Mouse (Mus musculus) forebrain, embryonic 16.5 days (tissue): ENCODE measurements around the gene Slc10a7. TPM values are rescaled to one million over a fixed set of nuclear protein-coding genes. Genes with fewer than 3 reads are reported as not detected.
A peak's percentile ranks its signal among the peaks of the same experiment; 100 is the strongest.

Experiments used
- ATAC-seq: fragments of 200-750 bp; cut with Nextera tagmentation; 2 replicates; pipeline ENCODE4 v1.8.0; 2017; ENCODE audit warnings: mild to moderate bottlenecking, moderate library complexity
- H3K27ac ChIP-seq: fragments of 300-500 bp; sonication (generic); 2 replicates; pipeline ENCODE4 v1.5.1; 2014; ENCODE audit warnings: low read length, control low read depth
- H3K27me3 ChIP-seq: fragments of 300-500 bp; sonication (generic); replicated peaks from 2 replicates; pipeline ENCODE4 v1.6.1; 2014; ENCODE audit warnings: low read length; ENCODE audit not compliant: control insufficient read depth, insufficient read depth
- H3K36me3 ChIP-seq: fragments of 300-500 bp; sonication (generic); 2 replicates; pipeline ENCODE4 v1.6.1; 2014; ENCODE audit not compliant: control insufficient read depth, insufficient read depth
- H3K4me1 ChIP-seq: fragments of 300-500 bp; sonication (generic); replicated peaks from 2 replicates; pipeline ENCODE4 v1.6.1; 2014; ENCODE audit warnings: low read length; ENCODE audit not compliant: control insufficient read depth, insufficient read depth
- H3K4me2 ChIP-seq: fragments of 300-500 bp; sonication (generic); 2 replicates; pipeline ENCODE4 v1.6.1; 2014; ENCODE audit warnings: mild to moderate bottlenecking, low read length, control low read depth
- H3K4me3 ChIP-seq: fragments of 300-500 bp; sonication (generic); replicated peaks from 2 replicates; pipeline ENCODE4 v1.5.1; 2014; ENCODE audit warnings: mild to moderate bottlenecking, low read length, control low read depth
- H3K9ac ChIP-seq: fragments of 300-500 bp; sonication (generic); replicated peaks from 2 replicates; pipeline ENCODE4 v1.6.1; 2014; ENCODE audit warnings: low read depth, low read length, control low read depth
- H3K9me3 ChIP-seq: fragments of 300-500 bp; sonication (generic); 2 replicates; pipeline ENCODE4 v1.6.1; 2016; ENCODE audit warnings: low read length; ENCODE audit not compliant: control insufficient read depth
- WGBS: fragments of 180-500 bp; shearing (Covaris S2); extraction: QIAGEN DNeasy Blood & Tissue Kit; methylation state at CpG from one replicate; pipeline ENCODE4 v1.1.7; 2014; 5-methylcytosine and 5-hydroxymethylcytosine counted together
- polyA plus RNA-seq: library from polyadenylated mRNA; unstranded; fragments of >200 nt; fragmentation: Nextera tagmentation; extraction: Ambion mirVana; gene quantifications from 2 replicates; pipeline ENCODE4 v1.2.1, GENCODE M21; 2015

Slc10a7 gene
- polyA plus RNA-seq, 1 experiment from 2014 or later, result 9.9 TPM

DNA sequence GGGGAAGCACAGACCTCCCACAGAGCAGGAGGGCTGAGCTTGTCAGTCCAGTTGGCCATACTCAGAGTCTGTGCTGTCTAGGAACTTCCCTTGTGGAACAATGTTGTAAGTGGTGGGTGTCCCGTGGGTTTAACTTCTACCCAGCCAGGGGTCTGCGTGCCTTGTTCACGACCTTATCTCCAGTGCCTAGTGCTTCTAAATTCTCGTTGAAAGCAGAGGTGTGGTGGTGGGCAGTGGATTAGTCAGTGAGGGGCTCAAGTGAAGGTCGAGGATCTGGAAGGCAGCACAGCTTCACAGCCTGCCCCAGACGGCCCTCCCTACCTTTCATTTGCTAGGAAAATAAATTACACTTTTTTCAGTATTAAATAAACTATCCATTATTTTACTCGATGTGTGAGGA is 161.1 kb downstream of the Slc10a7 start:
- no peak overlapping the region for H3K9ac ChIP-seq
- ATAC-seq, result no peak
- no peaks in the 10 kb centered on the region for H3K36me3 ChIP-seq
- H3K9me3 ChIP-seq, result no peaks in the 10 kb centered on the region
- H3K27ac ChIP-seq, result no peak overlapping the region
- no peak overlapping the region for H3K4me3 ChIP-seq
- no peak overlapping the region for H3K4me2 ChIP-seq
- no peaks in the 10 kb centered on the region for H3K27me3 ChIP-seq
- 93% methylated on average over 7 of the region's 7 CpGs for WGBS
- no peaks in the 10 kb centered on the region for H3K4me1 ChIP-seq

DNA sequence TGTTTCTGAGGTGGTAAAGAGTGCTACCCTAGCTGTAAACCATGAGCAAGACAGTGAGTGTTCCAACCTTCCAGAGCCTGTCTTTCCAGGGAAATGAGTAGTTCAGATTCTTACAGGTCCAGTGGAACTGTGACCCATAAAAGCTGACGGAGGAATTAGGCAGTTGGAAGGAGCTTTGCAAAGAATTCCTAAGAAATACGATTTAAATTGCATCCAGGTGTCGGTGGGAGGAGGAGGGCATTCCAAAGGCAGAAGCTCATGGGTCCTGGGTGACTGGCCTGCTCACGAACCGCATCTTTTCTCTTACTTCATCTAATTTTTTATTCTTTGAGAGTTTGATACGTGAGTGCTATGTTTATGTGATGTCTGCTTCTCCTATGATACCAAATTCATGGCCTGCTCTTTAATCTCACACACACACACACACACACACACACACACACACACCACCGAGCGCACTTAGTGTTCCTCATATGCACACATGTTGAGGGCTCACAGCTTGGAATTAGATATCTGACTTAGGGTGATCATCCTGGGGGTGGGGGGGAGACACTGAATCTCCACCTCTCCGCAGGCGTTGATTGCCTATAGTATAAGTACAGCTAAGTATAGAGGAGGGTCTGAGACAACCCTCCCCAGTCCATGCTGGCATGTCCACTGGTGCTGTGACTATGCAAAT is 169.5 kb downstream of the Slc10a7 start:
- no peak for ATAC-seq
- no peaks in the 10 kb centered on the region for H3K4me1 ChIP-seq
- no peak overlapping the region for H3K4me3 ChIP-seq
- no peak overlapping the region for H3K27ac ChIP-seq
- H3K27me3 ChIP-seq, result no peaks in the 10 kb centered on the region
- no peak overlapping the region for H3K4me2 ChIP-seq
- no peaks in the 10 kb centered on the region for H3K36me3 ChIP-seq
- H3K9me3 ChIP-seq, result no peaks in the 10 kb centered on the region
- no peak overlapping the region for H3K9ac ChIP-seq
- 87% methylated on average over 10 of the region's 10 CpGs for WGBS

DNA sequence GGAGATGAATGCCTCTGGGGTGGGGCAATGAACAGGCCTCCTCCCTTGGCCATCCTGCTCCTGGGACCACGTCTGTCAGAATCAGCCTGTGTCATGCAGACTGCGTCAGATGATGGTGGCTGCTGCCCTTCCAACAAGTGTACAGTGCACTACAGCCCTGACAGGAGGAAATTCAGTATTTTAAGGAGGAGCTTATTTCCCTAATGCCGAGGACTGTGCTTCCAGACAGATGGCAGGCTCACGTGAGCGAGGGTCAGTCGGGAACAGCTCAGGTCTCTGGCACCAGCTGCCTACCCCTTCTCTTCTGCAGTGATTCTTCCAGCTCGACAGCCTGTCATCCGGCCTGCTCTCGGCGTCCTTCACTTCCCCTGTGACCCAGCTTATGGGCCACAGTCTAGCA is 181.6 kb downstream of the Slc10a7 start:
- no peaks in the 10 kb centered on the region for H3K4me1 ChIP-seq
- H3K9me3 ChIP-seq, result no peaks in the 10 kb centered on the region
- no peaks in the 10 kb centered on the region for H3K36me3 ChIP-seq
- H3K4me2 ChIP-seq, result no peak overlapping the region
- H3K9ac ChIP-seq, result no peak overlapping the region
- no peak overlapping the region for H3K27ac ChIP-seq
- no peak overlapping the region for H3K4me3 ChIP-seq
- no peaks in the 10 kb centered on the region for H3K27me3 ChIP-seq
- ATAC-seq, result peak; percentile 62
- WGBS, result 43% methylated on average over 10 of the region's 10 CpGs

DNA sequence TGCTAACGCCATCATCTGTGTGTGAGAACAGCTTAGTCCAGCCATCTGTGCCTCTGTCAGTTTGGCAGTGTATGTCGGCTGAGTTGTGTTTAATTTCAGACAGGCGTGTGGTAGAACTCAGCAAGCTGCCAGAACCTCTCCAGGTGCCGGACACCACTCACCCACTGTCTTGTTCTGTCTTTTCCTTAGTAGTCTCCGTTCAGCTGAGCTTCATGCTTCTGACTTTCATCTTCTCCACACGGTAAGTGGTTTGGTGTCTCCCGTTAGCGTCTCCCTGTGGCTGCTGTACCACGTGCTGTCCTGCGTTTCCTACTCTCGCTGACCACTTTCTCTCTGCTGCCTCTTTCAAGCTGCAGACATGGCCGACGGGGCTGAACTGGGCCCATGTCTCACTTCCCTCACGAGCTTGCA is 189.2 kb downstream of the Slc10a7 start:
- H3K9me3 ChIP-seq, result no peaks in the 10 kb centered on the region
- H3K9ac ChIP-seq, result no peak overlapping the region
- H3K4me2 ChIP-seq, result no peak overlapping the region
- no peak overlapping the region for H3K27ac ChIP-seq
- H3K27me3 ChIP-seq, result no peaks in the 10 kb centered on the region
- no peak overlapping the region for H3K4me3 ChIP-seq
- no peak for ATAC-seq
- 91% methylated on average over 14 of the region's 14 CpGs for WGBS
- H3K4me1 ChIP-seq, result peaks cover 5% of the 10 kb centered on the region
- no peaks in the 10 kb centered on the region; the same call in 1 of the 2 replicates for H3K36me3 ChIP-seq

DNA sequence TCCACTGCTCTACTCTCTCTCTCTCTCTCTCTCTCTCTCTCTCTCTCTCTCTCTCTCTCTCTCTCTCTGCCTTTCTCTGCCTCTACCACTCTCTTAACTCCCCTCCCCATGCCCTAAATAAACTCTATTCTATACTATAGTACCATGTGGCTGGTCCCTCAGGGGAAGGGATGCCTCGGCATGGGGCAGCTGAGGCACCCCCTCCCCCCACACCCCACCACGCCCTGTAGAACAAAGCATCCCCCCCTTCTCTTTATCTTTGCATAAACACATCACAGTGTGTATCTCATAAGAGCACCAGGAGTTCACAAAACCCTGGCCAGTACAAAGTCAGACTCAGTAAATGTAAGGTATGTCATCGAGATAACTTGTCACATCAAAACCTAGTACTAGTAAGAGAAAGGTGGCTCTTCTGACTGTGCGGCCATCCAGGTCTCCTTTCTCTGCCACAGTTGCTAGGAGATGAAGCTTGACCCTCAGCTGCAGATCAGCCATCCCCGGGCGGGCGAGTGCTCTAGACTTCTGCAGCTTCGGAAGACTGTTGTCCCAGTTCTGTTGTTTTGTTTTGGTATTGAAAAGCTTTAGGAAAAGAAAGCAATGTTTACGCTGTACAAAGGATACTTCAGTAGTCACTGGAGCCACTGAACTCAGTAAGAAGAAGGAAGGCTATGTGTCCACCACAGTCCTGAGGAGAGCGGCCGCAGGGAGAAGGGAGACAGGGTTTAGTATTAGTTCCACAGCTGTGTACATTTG is 194.1 kb downstream of the Slc10a7 start:
- H3K4me1 ChIP-seq, result no peaks in the 10 kb centered on the region
- WGBS, result 54% methylated on average over 11 of the region's 11 CpGs
- no peak overlapping the region for H3K4me2 ChIP-seq
- no peak overlapping the region for H3K9ac ChIP-seq
- H3K9me3 ChIP-seq, result no peaks in the 10 kb centered on the region
- H3K4me3 ChIP-seq, result no peak overlapping the region
- H3K27me3 ChIP-seq, result no peaks in the 10 kb centered on the region
- no peaks in the 10 kb centered on the region; the same call in 1 of the 2 replicates for H3K36me3 ChIP-seq
- no peak overlapping the region for H3K27ac ChIP-seq
- ATAC-seq, result no peak

DNA sequence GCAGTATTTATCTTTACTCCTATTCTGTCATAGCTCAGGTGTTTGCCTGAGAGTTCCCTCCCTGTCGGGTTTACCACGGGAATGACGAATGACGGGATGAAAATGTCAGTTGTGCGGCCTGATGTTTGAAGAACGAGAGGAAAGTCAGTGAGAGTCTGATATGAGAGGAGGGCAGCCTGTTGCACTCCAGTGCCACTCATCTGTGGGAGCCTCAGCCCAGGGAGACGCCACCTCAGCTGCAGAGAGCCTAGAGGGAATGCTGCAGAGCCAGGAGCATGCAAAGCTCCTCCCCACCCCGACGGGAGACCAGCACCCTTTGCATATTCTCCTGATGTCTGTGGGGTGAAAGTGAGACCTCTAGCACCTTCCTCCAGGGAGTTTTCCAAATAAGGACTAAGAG is 196.8 kb downstream of the Slc10a7 start:
- no peak for ATAC-seq
- Histone ChIP-seq H3K4me3 (no peak overlapping the region), H3K36me3 (no peaks in the 10 kb centered on the region), H3K27ac (no peak overlapping the region), H3K4me2 (no peak overlapping the region), H3K9ac (no peak overlapping the region), H3K4me1 (no peaks in the 10 kb centered on the region), H3K27me3 (no peaks in the 10 kb centered on the region), H3K9me3 (no peaks in the 10 kb centered on the region)
- WGBS, result 77% methylated on average over 9 of the region's 9 CpGs

DNA sequence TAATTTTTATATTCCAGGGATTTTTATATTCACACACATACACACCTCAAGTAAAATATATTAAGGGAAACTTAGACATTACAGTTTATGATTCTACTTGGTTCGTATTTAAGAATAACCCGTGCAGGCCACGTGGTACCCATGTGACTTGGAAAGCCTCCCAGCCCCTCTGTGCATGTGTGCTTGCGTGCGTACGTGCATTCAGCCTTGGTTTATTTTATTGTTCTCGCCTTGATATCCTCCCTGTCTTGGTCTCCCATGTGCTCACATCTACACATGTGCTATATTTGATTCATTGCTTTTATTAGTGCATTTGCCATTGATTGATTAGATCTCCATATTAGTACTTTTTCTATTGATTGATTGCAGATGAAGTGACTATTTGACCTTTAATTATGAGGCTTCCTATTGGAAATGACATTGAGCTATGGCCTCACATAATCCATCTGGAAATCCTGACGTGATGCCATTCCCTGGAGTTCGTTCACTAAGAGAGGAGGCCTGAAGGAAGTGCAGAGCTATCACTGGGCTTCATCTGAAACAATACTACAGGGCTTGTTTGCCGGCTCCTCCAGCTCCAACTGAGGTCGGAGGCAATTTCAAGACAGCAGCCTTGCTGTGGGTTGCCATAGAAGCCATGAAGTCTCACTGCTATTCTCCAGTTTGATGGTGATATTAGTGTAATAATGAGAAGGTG is 200.9 kb downstream of the Slc10a7 start:
- H3K4me2 ChIP-seq, result no peak overlapping the region
- WGBS, result 79% methylated on average over 11 of the region's 11 CpGs
- ATAC-seq, result no peak
- H3K9me3 ChIP-seq, result no peaks in the 10 kb centered on the region
- H3K9ac ChIP-seq, result no peak overlapping the region
- H3K4me3 ChIP-seq, result no peak overlapping the region
- H3K27ac ChIP-seq, result no peak overlapping the region
- H3K36me3 ChIP-seq, result no peaks in the 10 kb centered on the region
- no peaks in the 10 kb centered on the region for H3K27me3 ChIP-seq
- H3K4me1 ChIP-seq, result 0 out of 2 replicates have a peak, but pooled peaks cover 5% of the 10 kb centered on the region

DNA sequence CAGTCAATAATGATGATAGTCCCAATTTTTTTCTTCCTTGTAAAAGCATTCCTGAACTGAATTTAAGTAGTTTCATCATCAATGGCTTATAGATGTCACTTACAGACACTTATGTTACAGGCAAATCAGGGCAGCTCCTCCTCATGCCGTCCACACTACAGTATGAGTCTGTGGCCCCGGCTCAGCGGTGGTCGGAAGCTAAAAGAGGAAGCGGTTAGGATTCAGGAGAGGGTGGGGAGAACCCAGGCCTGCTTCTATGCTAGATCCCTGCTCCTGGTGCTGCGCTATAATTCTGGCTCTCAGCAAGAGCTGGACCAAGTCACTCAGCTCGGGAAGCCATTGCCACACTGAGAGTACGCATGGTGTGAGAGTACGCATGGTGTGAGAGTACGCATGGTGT is 201.8 kb downstream of the Slc10a7 start:
- no peaks in the 10 kb centered on the region for H3K36me3 ChIP-seq
- no peak overlapping the region for H3K4me2 ChIP-seq
- H3K9me3 ChIP-seq, result no peaks in the 10 kb centered on the region
- H3K4me3 ChIP-seq, result no peak overlapping the region
- ATAC-seq, result no peak
- H3K27ac ChIP-seq, result no peak overlapping the region
- no peak overlapping the region for H3K9ac ChIP-seq
- 97% methylated on average over 10 of the region's 10 CpGs for WGBS
- no peaks in the 10 kb centered on the region for H3K27me3 ChIP-seq
- H3K4me1 ChIP-seq, result 0 out of 2 replicates have a peak, but pooled peaks cover 5% of the 10 kb centered on the region

DNA sequence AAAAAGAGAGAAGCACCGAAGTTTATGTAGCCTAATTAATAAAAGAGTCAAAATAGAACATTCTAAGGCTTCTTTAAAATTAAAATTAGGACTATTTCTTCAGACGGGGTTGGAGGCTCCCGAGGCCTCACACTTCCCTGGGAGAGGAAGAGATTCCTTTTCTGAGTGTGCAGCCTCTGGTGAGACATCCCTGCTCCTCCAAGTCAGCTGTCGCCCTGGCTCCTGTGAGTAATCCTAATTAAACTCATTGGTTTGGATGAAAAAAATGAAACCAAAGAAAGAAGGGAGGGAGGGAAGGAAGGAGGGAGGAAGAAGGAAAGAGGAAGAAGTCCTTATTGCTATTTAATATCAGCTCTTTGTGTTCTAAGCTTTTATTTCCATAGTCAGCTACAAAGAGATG is 205.7 kb downstream of the Slc10a7 start:
- ATAC-seq, result no peak
- H3K9ac ChIP-seq, result no peak overlapping the region
- no peak overlapping the region for H3K4me2 ChIP-seq
- no peaks in the 10 kb centered on the region for H3K9me3 ChIP-seq
- H3K27ac ChIP-seq, result no peak overlapping the region
- 62% methylated on average over 4 of the region's 4 CpGs for WGBS
- H3K4me3 ChIP-seq, result no peak overlapping the region
- H3K36me3 ChIP-seq, result no peaks in the 10 kb centered on the region
- H3K4me1 ChIP-seq, result 0 out of 2 replicates have a peak, but pooled peaks cover 5% of the 10 kb centered on the region
- no peaks in the 10 kb centered on the region for H3K27me3 ChIP-seq
